Mouse (Mus musculus) hindbrain, postnatal 0 days (tissue): ENCODE measurements at regions not wholly inside any gene's neighbourhood (a gene's known extent, or its start where the extent isn't known, plus 50 kb on each side); places are given as distances from the start of the nearest gene placed in this dataset.

Source experiments
- ATAC-seq: fragments of 200-750 bp; cut with Nextera tagmentation; 2 replicates; pipeline ENCODE4 v1.8.0; 2017; ENCODE audit warnings: mild to moderate bottlenecking, moderate TSS enrichment, moderate library complexity
- DNase-seq: peaks from one replicate; pipeline ENCODE4 v3.0.0-alpha.2; 2015; ENCODE audit warnings: low spot score
- H3K27ac ChIP-seq: fragments of 300-500 bp; sonication (generic); 2 replicates; pipeline ENCODE4 v1.5.1; 2014; ENCODE audit warnings: mild to moderate bottlenecking
- H3K27me3 ChIP-seq: fragments of 300-500 bp; sonication (generic); 2 replicates; pipeline ENCODE4 v1.6.1; 2014; ENCODE audit warnings: low read length, mixed read lengths; ENCODE audit not compliant: insufficient read depth
- H3K36me3 ChIP-seq: fragments of 300-500 bp; sonication (generic); 2 replicates; pipeline ENCODE4 v1.6.1; 2014; ENCODE audit warnings: low read length, mixed read lengths; ENCODE audit not compliant: insufficient read depth
- H3K4me1 ChIP-seq: fragments of 300-500 bp; sonication (generic); 2 replicates; pipeline ENCODE4 v1.6.1; 2014; ENCODE audit warnings: antibody characterized with exemption, low read length, mixed read lengths; ENCODE audit not compliant: insufficient read depth
- H3K4me2 ChIP-seq: fragments of 300-500 bp; sonication (generic); 2 replicates; pipeline ENCODE4 v1.6.1; 2014; ENCODE audit warnings: low read depth, mild to moderate bottlenecking, low read length, moderate library complexity, mixed read lengths
- H3K4me3 ChIP-seq: fragments of 300-500 bp; sonication (generic); 2 replicates; pipeline ENCODE4 v1.5.1; 2014; ENCODE audit warnings: low read length
- H3K9ac ChIP-seq: fragments of 300-500 bp; sonication (generic); replicated peaks from 2 replicates; pipeline ENCODE4 v1.6.1; 2014; ENCODE audit warnings: mild to moderate bottlenecking, low read length, moderate library complexity, mixed read lengths
- H3K9me3 ChIP-seq: fragments of 300-500 bp; sonication (generic); 2 replicates; pipeline ENCODE4 v1.6.1; 2016; ENCODE audit warnings: low read length, mixed read lengths
- CTCF ChIP-seq: IDR thresholded peaks from 2 replicates; pipeline ENCODE4 v1.5.1; 2016; ENCODE audit warnings: antibody characterized with exemption, control low read depth, low read depth
- WGBS: fragments of 180-500 bp; shearing (Covaris S2); extraction: QIAGEN DNeasy Blood & Tissue Kit; methylation state at CpG from one replicate; pipeline ENCODE4 v1.1.7; 2014; 5-methylcytosine and 5-hydroxymethylcytosine counted together

DNA sequence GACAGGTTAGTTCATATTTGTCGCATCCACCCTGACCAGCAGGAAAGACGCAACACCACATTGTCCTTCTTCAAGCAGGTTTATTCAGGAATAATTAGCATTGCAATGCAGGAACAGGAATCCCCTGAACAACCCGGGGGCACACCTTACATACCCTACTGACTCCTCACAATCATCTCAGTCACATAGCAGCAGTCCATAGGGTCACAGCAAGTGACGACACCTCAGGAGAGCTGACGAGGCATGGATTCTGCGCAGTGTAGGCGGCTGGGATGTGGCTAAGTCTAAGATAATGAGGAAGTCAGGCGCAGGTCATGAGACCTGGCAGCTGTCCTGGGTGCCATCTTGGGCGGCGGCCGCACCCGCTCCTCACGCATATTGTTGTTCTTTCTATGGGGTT is 518.8 kb upstream of the 1700008P02Rik start:
- H3K9me3 ChIP-seq = no peaks in the 10 kb centered on the region
- H3K27ac ChIP-seq = no peak overlapping the region
- WGBS = 93% methylated on average over 13 of the region's 13 CpGs
- H3K4me3 ChIP-seq = no peak overlapping the region
- TF ChIP-seq CTCF = no peak
- H3K9ac ChIP-seq = no peak overlapping the region
- no peak for ATAC-seq
- no peaks in the 10 kb centered on the region for H3K36me3 ChIP-seq
- no peak overlapping the region for H3K4me2 ChIP-seq
- no peaks in the 10 kb centered on the region for H3K27me3 ChIP-seq
- DNase-seq = no peak
- no peaks in the 10 kb centered on the region for H3K4me1 ChIP-seq

DNA sequence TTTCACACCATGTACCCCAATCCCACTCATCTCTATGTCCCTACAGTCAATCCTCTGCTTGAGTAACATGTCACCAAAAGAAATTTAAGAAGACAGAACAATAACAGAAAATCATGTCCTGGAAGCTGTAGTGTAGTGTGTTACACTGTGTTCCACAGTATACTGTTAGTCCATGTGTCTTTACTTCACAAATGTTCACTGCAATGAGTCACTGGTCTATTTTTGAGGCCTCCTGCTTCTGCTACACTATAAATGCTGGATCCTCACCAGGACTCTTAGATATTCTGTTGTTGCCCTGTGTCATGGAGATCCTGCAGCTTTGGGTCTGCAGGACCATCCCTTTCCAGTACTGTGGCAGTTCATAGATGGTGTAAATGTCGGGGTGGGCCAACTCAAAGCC is 514.5 kb upstream of the 1700008P02Rik start:
- Histone ChIP-seq H3K4me3 (no peak overlapping the region), H3K27me3 (no peaks in the 10 kb centered on the region), H3K4me1 (no peaks in the 10 kb centered on the region), H3K36me3 (no peaks in the 10 kb centered on the region), H3K9ac (no peak overlapping the region), H3K9me3 (no peaks in the 10 kb centered on the region), H3K4me2 (no peak overlapping the region), H3K27ac (no peak overlapping the region)
- no peak for TF ChIP-seq CTCF
- no peak for DNase-seq
- WGBS = 69% methylated on average over 1 of the region's 1 CpGs
- no peak for ATAC-seq
